Mouse (Mus musculus) hematopoietic stem cell, adult 5-6 weeks (primary cell): ENCODE results near the gene Fam24a. TPM values are rescaled to one million over a fixed set of nuclear protein-coding genes. Genes with fewer than 3 reads are reported as not detected.

Source experiments
- ATAC-seq, 2 experiments: fragments of 125-278 bp in 1 of 2; replicated peaks in 1 of 2; 2 replicates each; pipeline ENCODE4 v1.8.0; 2016 to 2017; ENCODE audit warnings: inconsistent platforms in 2 of 2, mild to moderate bottlenecking in 2 of 2, moderate number of reproducible peaks in 2 of 2, low read depth in 1 of 2, moderate TSS enrichment in 1 of 2; ENCODE audit not compliant: low FRiP score in 2 of 2, poor library complexity in 2 of 2, severe bottlenecking in 2 of 2, insufficient read depth in 1 of 2, low TSS enrichment in 1 of 2
- total RNA-seq: library from RNA; stranded (forward); fragments of 172-1452, 232-1000 nt; gene quantifications from 2 replicates; pipeline ENCODE4 v1.2.3, GENCODE M21; 2017

The Fam24a gene
- total RNA-seq, 1 experiment from 2014 or later = not detected

- ATAC-seq = peak; percentile 96 to 97
These were observed 37.2 kb downstream of the Fam24a start, which contains the start of gene Pstk for GRCm38 (mm10) chr7:131370648-131371469. Gene Pstk, plus strand, starts transcription at chr7:131371141.

GRCm38 (mm10) chr7:131371470-131371860 is 37.8 kb downstream of the Fam24a start:
- peak in 1 of 2 experiments; percentile 6; a peak in 1 of 4 replicates for ATAC-seq

- ATAC-seq = no peak
These were observed 38.4 kb downstream of the Fam24a start for GRCm38 (mm10) chr7:131371880-131372651.

Other genes starting within 250 kb of the Fam24a start
- gene 4933402N03Rik, start 187.6 kb upstream of the Fam24a start, total RNA-seq = not detected in 2 replicates
- gene 5430419D17Rik, start 159.5 kb upstream of the Fam24a start, total RNA-seq = not detected in 2 replicates
- gene Cuzd1, start 11.6 kb upstream of the Fam24a start, total RNA-seq = not detected in 2 replicates
- gene Fam24b, start 4.3 kb upstream of the Fam24a start, total RNA-seq = not detected in 2 replicates
- gene 2310057M21Rik, start 28.9 kb downstream of the Fam24a start, total RNA-seq = 6.6 and 15.8 TPM in 2 replicates
- 15.2 and 32.3 TPM in 2 replicates for gene Pstk, start 37.3 kb downstream of the Fam24a start, total RNA-seq
- gene Ikzf5, start 76.7 kb downstream of the Fam24a start, total RNA-seq = 24.6 and 25.1 TPM in 2 replicates
- gene Acadsb, start 76.7 kb downstream of the Fam24a start, total RNA-seq = 37.9 and 48.9 TPM in 2 replicates
- not detected in 2 replicates for gene Hmx3, start 209.0 kb downstream of the Fam24a start, total RNA-seq
- gene Hmx2, start 214.9 kb downstream of the Fam24a start, total RNA-seq = not detected in 2 replicates
- gene Bub3, start 226.4 kb downstream of the Fam24a start, total RNA-seq = 65.0 and 78.4 TPM in 2 replicates